Mouse (Mus musculus): ENCODE results near the gene Lctl.
A peak's percentile ranks its signal among the peaks of the same experiment; 100 is the strongest.
"Not testable (repeated sequence)": the region's sequence is repeated elsewhere in the genome, so short reads cannot be mapped to it uniquely, and the experiment has no call there.

The Lctl gene

GRCm38 (mm10) chr9:64120584-64121277 lies 3.8 kb downstream of the Lctl start:
- DNase-seq: no peak

GRCm38 (mm10) chr9:64122601-64123000 lies 5.7 kb downstream of the Lctl start:
- no peak for DNase-seq

GRCm38 (mm10) chr9:64124846-64125245 lies 7.9 kb downstream of the Lctl start:
- DNase-seq: not testable (repeated sequence)

- DNase-seq: no peak
Measured at GRCm38 (mm10) chr9:64125307-64125706, 8.4 kb downstream of the Lctl start.

- DNase-seq: no peak
Measured at GRCm38 (mm10) chr9:64126121-64126520, 9.2 kb downstream of the Lctl start.

GRCm38 (mm10) chr9:64131623-64132022 lies 14.7 kb downstream of the Lctl start:
- no peak for DNase-seq

GRCm38 (mm10) chr9:64138896-64139295 lies 21.9 kb downstream of the Lctl start:
- DNase-seq: not testable (repeated sequence)

- no peak for DNase-seq
Measured at GRCm38 (mm10) chr9:64139879-64140278, 22.9 kb downstream of the Lctl start.

- DNase-seq: no peak
Measured at GRCm38 (mm10) chr9:64156641-64157040, 39.7 kb downstream of the Lctl start.

- no peak for DNase-seq
Measured at GRCm38 (mm10) chr9:64160471-64160870, 43.5 kb downstream of the Lctl start.

GRCm38 (mm10) chr9:64169967-64170366 lies 53.0 kb downstream of the Lctl start:
- DNase-seq: not testable (repeated sequence)

GRCm38 (mm10) chr9:64172145-64172815 lies 55.3 kb downstream of the Lctl start:
- DNase-seq: peak in 1 of 2 experiments; percentile 53

- peak; percentile 20 to 68 for DNase-seq
Measured at GRCm38 (mm10) chr9:64172816-64173665, 56.1 kb downstream of the Lctl start, which contains the start of the genes Zwilch and Rpl4. Gene Zwilch (minus strand): TSS chr9:64173104. Gene Rpl4 (plus strand): TSS chr9:64173375.

- DNase-seq: no peak
Measured at GRCm38 (mm10) chr9:64173666-64174220, 56.8 kb downstream of the Lctl start.

GRCm38 (mm10) chr9:64174341-64174740 lies 57.4 kb downstream of the Lctl start:
- DNase-seq: no peak

GRCm38 (mm10) chr9:64174766-64175165 lies 57.8 kb downstream of the Lctl start:
- no peak for DNase-seq

- no peak for DNase-seq
Measured at GRCm38 (mm10) chr9:64175378-64175777, 58.4 kb downstream of the Lctl start.

- DNase-seq: no peak
Measured at GRCm38 (mm10) chr9:64178610-64178973, 61.6 kb downstream of the Lctl start.

GRCm38 (mm10) chr9:64178974-64179646 lies 62.2 kb downstream of the Lctl start, which contains the start of gene Snapc5:
Gene Snapc5 (plus strand): TSS chr9:64179274.
- DNase-seq: peak; percentile 80 to 83

- not testable (repeated sequence) for DNase-seq
Measured at GRCm38 (mm10) chr9:64183295-64183694, 66.3 kb downstream of the Lctl start.

- no peak for DNase-seq
Measured at GRCm38 (mm10) chr9:64184166-64184840, 67.4 kb downstream of the Lctl start.
